Mouse (Mus musculus): ENCODE data around the gene Anxa6. TPM values are rescaled to one million over a fixed set of nuclear protein-coding genes. Genes with fewer than 3 reads are reported as not detected.

The Anxa6 gene
- total RNA-seq (2021), result 100 to 1,000 TPM; 168 to 176 TPM
- long read RNA-seq, experiment 1, transcript Anxa6-202 (26 exons, 2,489 nt), result major isoform, 94 of 136 reads
- long read RNA-seq, experiment 1, transcript Anxa6-201 (25 exons, 2,471 nt), result minor isoform, 19 of 136 reads
- long read RNA-seq, experiment 1, partial matches to known transcripts, result 19 of 136 reads
- long read RNA-seq, experiment 1, other reads (novel, unspliced or antisense), result 4 of 136 reads
- long read RNA-seq, experiment 2, transcript Anxa6-202 (26 exons, 2,489 nt), result major isoform, 99 of 173 reads
- long read RNA-seq, experiment 2, transcript Anxa6-201 (25 exons, 2,471 nt), result minor isoform, 35 of 173 reads
- long read RNA-seq, experiment 2, partial matches to known transcripts, result 33 of 173 reads
- long read RNA-seq, experiment 2, other reads (novel, unspliced or antisense), result 6 of 173 reads

- intact Hi-C loops (cut with DNase I), result no loop called here
- peak; percentile 80 to 83 for DNase-seq
These were observed at the start of gene Anxa6 for GRCm38 (mm10) chr11:55033040-55033660. Gene Anxa6 (minus strand): TSS chr11:55033445.

- intact Hi-C loops (cut with DNase I), result no loop called here
- no peak for DNase-seq
These were observed 48.0 kb upstream of the Anxa6 start for GRCm38 (mm10) chr11:55081206-55081605.

GRCm38 (mm10) chr11:55079180-55079579 is 45.9 kb upstream of the Anxa6 start:
- DNase-seq, result no peak
- intact Hi-C loops (cut with DNase I), result loop anchor here (2.0 kb wide), 1 partner anchor 18 kb away; no protein-coding TSS in a partner anchor

- intact Hi-C loops (cut with DNase I), result loop anchor here (2.0 kb wide), 1 partner anchor 18 kb away; no protein-coding TSS in a partner anchor
- no peak for DNase-seq
These were observed 45.3 kb upstream of the Anxa6 start for GRCm38 (mm10) chr11:55078502-55078901.

- intact Hi-C loops (cut with DNase I), result loop anchor here (2.0 kb wide), 1 partner anchor 17 kb away; no protein-coding TSS in a partner anchor
These were observed 44.3 kb upstream of the Anxa6 start, which contains the start of gene Ccdc69 for GRCm38 (mm10) chr11:55077331-55078231. Gene Ccdc69 (minus strand): TSS chr11:55078131.

GRCm38 (mm10) chr11:55076234-55076633 is 43.0 kb upstream of the Anxa6 start:
- DNase-seq, result no peak
- intact Hi-C loops (cut with DNase I), result no loop called here

More at GRCm38 (mm10) chr11:55077331-55078231, 44.3 kb upstream of the Anxa6 start, which contains the start of gene Ccdc69:
- DNase-seq, result peak; percentile 43 to 61

GRCm38 (mm10) chr11:55075602-55076001 is 42.4 kb upstream of the Anxa6 start:
- intact Hi-C loops (cut with DNase I), result no loop called here
- no peak for DNase-seq

GRCm38 (mm10) chr11:55073191-55073590 is 39.9 kb upstream of the Anxa6 start:
- intact Hi-C loops (cut with DNase I), result no loop called here
- DNase-seq, result peak in 1 of 2 experiments; percentile 25

GRCm38 (mm10) chr11:55072467-55072866 is 39.2 kb upstream of the Anxa6 start:
- intact Hi-C loops (cut with DNase I), result no loop called here
- DNase-seq, result no peak

- no peak for DNase-seq
- intact Hi-C loops (cut with DNase I), result no loop called here
These were observed 38.1 kb upstream of the Anxa6 start for GRCm38 (mm10) chr11:55071344-55071743.

GRCm38 (mm10) chr11:55069023-55069422 is 35.8 kb upstream of the Anxa6 start:
- DNase-seq, result no peak
- intact Hi-C loops (cut with DNase I), result no loop called here

- DNase-seq, result no peak
- intact Hi-C loops (cut with DNase I), result no loop called here
These were observed 33.7 kb upstream of the Anxa6 start for GRCm38 (mm10) chr11:55066921-55067320.

- DNase-seq, result no peak
- intact Hi-C loops (cut with DNase I), result no loop called here
These were observed 29.6 kb upstream of the Anxa6 start for GRCm38 (mm10) chr11:55062856-55063255.

GRCm38 (mm10) chr11:55060802-55061201 is 27.6 kb upstream of the Anxa6 start:
- intact Hi-C loops (cut with DNase I), result loop anchor here (2.0 kb wide), 1 partner anchor 18 kb away; the partner anchor contains the start of gene Ccdc69
- DNase-seq, result peak in 1 of 2 experiments; percentile 24

- intact Hi-C loops (cut with DNase I), result no loop called here
- DNase-seq, result no peak
These were observed 24.3 kb upstream of the Anxa6 start for GRCm38 (mm10) chr11:55057511-55057910.

GRCm38 (mm10) chr11:55050837-55051510 is 17.7 kb upstream of the Anxa6 start:
- intact Hi-C loops (cut with DNase I), result no loop called here
- no peak for DNase-seq

- intact Hi-C loops (cut with DNase I), result loop anchor here (5.0 kb wide), 1 partner anchor 111 kb away; no protein-coding TSS in a partner anchor
- DNase-seq, result peak in 1 of 2 experiments; percentile 62
These were observed 13.4 kb upstream of the Anxa6 start for GRCm38 (mm10) chr11:55046600-55046999.

- DNase-seq, result no peak
- intact Hi-C loops (cut with DNase I), result no loop called here
These were observed 8.1 kb upstream of the Anxa6 start for GRCm38 (mm10) chr11:55041348-55041747.

- intact Hi-C loops (cut with DNase I), result loop anchor here (1.0 to 5.0 kb wide), 2 partner anchors 41 to 107 kb away; no protein-coding TSS in a partner anchor
These were observed 6.3 kb upstream of the Anxa6 start for GRCm38 (mm10) chr11:55039591-55039990.

More at GRCm38 (mm10) chr11:55039591-55039990, 6.3 kb upstream of the Anxa6 start:
- DNase-seq, result peak; percentile 68 to 71

All from gastrocnemius, postnatal 36 days (tissue).